ENCODE assay signal across 8 mouse cellular contexts in the genomic region with DNA sequence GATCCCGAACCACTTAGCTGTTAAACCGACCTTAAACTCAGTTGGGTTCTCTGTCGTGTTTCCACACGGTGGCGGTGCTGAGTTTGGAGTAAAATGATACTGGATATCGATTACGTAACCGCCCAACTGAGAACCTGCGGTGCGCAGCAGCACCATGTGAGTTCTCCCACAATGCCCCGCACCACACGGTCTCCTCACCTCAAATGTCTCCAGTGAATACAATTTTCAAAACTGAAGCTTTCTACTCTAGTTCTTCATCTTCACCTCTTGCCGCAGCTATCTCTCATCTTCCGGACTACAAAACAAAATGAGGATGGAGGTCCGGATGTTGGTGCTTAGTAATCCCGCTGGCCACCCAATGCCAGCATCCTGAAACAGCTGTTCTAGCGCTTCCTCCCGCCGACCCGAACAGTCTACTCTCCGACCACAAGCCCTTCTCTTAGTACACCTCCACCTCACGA. TPM values are rescaled to one million over a fixed set of nuclear protein-coding genes. Genes with fewer than 3 reads are reported as not detected.
DNase-seq lines count a peak whose midpoint lies in the region; ATAC-seq lines count a peak whose summit lies in the region.

No protein-coding gene starts in this region.

- peaks cover 2% of the 10 kb centered on the region; the same call in 1 of the 2 replicates for H3K4me1 ChIP-seq in hindbrain, embryonic 13.5 days (replicated peaks)

- no peak overlapping the region for H3K27ac ChIP-seq in hindbrain, embryonic 13.5 days

- peak overlapping the region; percentile 46 for H3K4me3 ChIP-seq in hindbrain, embryonic 13.5 days

- ATAC-seq in hindbrain, embryonic 13.5 days (ENCODE audit: low FRiP score): peak; percentile 79

- 2% methylated on average over 22 of the region's 22 CpGs for WGBS in hindbrain, embryonic 13.5 days

- peak overlapping the region; percentile 75 for H3K9ac ChIP-seq in hindbrain, embryonic 13.5 days

- no peaks in the 10 kb centered on the region for H3K36me3 ChIP-seq in hindbrain, embryonic 13.5 days

- peaks cover 6% of the 10 kb centered on the region; the same call in 1 of the 2 replicates for H3K27me3 ChIP-seq in hindbrain, embryonic 13.5 days

- peak; percentile 82 for DNase-seq in R1 (ENCODE audit: low read depth, low spot score)
- peak; percentile 93 to 96 for DNase-seq in cerebellum, postnatal 14 days
- peak; percentile 77 to 85 for DNase-seq in frontal cortex, postnatal 14 days (ENCODE audit: low spot score in 2 of 2)
- DNase-seq in layer of hippocampus, postnatal 14 days (ENCODE audit: low spot score in 2 of 2): peak; percentile 82 to 90
- DNase-seq in lung, postnatal 10 days: peak; percentile 90
- peak; percentile 79 for DNase-seq in ovary, postnatal 36 days (ENCODE audit: low spot score)
- peak; percentile 81 for DNase-seq in thymus, postnatal 14 days

- peak overlapping the region; percentile 74 for H3K4me2 ChIP-seq in hindbrain, embryonic 13.5 days

- no peaks in the 10 kb centered on the region for H3K9me3 ChIP-seq in hindbrain, embryonic 13.5 days

RNA-seq across cellular contexts. Expression of gene Snrpf, which starts 4.5 kb away (rescaled TPM):
- polyA plus RNA-seq in hindbrain, embryonic 13.5 days (2015; fragmentation: Nextera tagmentation; extraction: Ambion mirVana): 80.6 and 84.7 TPM in 2 replicates
- total RNA-seq in layer of hippocampus, postnatal 14 days (2021): 10 to 100 TPM; 10.4 to 11.7 TPM

RNA-seq across cellular contexts. Expression of gene Ntn4, which starts 46.4 kb away (rescaled TPM):
- 1.2 and 2.2 TPM in 2 replicates for polyA plus RNA-seq in hindbrain, embryonic 13.5 days (2015; fragmentation: Nextera tagmentation; extraction: Ambion mirVana)
- 1 to 10 TPM; 5.9 to 7.0 TPM for total RNA-seq in layer of hippocampus, postnatal 14 days (2021)

RNA-seq across cellular contexts. Expression of gene Ccdc38, which starts 53.6 kb away (rescaled TPM):
- polyA plus RNA-seq in hindbrain, embryonic 13.5 days (2015; fragmentation: Nextera tagmentation; extraction: Ambion mirVana): 0.27 TPM in 2 replicates
- total RNA-seq in layer of hippocampus, postnatal 14 days (2021): not detected

RNA-seq across cellular contexts. Expression of gene Amdhd1, which starts 54.2 kb away (rescaled TPM):
- polyA plus RNA-seq in hindbrain, embryonic 13.5 days (2015; fragmentation: Nextera tagmentation; extraction: Ambion mirVana): 0.08 and 0.09 TPM in 2 replicates
- total RNA-seq in layer of hippocampus, postnatal 14 days (2021): under 1 TPM; 0.14 to 0.50 TPM
